Mouse (Mus musculus) kidney, postnatal 4 days (tissue): ENCODE results near the gene Tomm6.
"Not testable (repeated sequence)": the region's sequence is repeated elsewhere in the genome, so short reads cannot be mapped to it uniquely, and the experiment has no call there.

Experiments
- DNase-seq, 2 experiments: peaks; one replicate each; pipeline ENCODE4 v3.0.0; 2021; ENCODE audit warnings: mixed read lengths in 2 of 2

The Tomm6 gene

DNA sequence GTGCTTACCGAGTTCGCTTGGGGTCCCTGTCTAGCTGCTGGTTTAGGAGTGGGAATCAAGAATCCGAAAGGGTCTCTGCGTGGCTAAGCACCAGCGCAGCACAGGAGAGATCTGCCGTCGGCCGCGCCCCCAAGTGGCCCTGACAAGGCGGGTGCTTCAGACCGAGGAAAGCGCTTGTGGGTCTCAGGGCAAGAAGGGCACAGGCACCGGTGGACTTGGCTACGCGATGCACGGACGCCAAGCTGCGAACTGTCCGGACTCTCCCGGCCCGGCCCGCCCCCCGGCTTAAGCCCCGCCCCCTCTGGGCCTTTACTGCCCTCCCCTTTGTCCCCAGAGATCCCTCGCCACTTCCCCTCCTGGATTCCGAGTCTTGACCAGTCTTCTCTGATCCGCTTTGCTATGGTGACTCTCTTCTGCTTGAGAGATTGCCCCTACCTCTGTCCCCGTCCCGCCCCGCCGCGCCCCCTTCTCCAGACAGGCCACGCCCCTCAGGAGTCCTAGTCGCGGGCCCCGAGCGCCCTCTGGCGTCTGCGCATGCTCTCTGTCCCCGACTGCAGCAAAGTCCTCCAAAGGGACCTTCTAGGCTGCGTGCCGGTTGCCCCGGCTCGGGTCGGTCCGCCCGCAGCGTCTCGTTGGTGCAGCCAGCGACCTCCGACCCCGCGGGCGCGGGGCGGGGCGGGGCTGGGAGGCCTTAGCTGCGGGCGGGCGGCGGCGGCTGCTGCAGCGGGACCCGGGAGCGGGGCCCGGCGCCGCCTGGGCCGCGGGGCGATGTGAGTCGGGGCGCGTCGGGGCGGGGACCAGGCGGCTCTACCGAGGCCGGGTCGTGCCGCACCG, 6.5 kb upstream of the Tomm6 start, which contains the start of gene Prickle4:
Gene Prickle4 (minus strand): TSS at position 234 of the 834 bp plus-strand sequence.
- DNase-seq: peak; percentile 99

DNA sequence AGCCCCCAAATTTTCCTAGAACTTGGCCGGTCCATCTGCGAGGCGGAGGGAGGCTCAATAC, 6.1 kb upstream of the Tomm6 start, which contains the start of gene Gm21981:
Gene Gm21981 (minus strand): TSS at position 14 of the 61 bp plus-strand sequence.
- DNase-seq: no peak

DNA sequence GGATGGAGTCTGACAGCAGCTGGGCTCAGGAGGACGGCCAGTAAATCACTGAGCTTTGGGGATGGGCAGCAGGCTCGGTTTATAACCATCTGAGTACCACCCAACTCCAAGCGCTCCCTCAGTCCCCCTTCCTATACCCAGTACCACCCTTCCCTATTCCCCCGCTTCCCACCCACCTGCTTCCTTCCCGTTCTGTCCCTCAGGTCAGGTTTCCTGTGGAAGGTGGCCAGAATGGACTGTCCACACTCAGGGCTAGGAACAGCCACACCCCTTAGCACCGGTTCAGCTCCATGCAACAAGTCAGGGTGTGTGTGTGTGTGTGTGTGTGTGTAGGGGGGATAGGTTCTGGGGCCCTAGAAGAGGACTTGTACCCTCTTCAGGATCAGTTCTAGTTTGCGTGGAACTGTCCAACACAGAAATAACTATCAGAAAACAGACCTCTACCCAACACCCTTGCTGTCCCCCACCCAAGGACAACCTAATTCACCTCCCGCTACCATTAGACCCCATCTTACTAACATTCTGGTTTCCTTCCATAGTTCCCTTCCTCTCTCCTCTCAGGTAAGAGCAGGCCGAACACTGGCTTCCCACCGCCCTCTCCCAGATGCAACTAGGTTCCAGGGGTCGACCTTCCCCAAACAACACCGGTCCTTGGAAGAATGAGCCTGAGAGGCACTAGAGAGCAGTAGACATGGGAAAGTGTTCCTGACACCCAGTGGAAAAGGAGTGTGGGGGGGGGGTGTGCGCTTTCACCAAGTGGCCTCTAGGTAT, 5.7 kb upstream of the Tomm6 start:
- DNase-seq: peak; percentile 33 to 37

DNA sequence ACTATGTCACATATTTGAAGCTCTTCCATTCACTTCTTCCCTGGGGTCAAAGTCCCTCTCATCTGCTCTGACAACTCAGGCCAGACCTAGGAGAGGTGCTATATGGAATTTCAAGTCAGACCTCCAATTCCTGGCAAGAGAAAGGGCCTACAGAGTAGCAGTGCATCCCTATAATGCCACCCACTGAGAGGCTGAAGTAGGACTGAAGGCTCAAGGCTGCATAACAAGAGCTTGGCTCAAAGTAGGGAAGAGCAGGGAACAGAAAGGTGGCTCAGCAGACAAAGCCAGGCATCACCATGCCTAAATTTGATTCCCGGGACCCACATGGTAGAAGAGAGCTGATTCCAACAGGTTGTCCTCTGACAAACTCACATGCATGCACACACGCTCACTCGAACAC, 3.5 kb upstream of the Tomm6 start:
- DNase-seq: no peak

DNA sequence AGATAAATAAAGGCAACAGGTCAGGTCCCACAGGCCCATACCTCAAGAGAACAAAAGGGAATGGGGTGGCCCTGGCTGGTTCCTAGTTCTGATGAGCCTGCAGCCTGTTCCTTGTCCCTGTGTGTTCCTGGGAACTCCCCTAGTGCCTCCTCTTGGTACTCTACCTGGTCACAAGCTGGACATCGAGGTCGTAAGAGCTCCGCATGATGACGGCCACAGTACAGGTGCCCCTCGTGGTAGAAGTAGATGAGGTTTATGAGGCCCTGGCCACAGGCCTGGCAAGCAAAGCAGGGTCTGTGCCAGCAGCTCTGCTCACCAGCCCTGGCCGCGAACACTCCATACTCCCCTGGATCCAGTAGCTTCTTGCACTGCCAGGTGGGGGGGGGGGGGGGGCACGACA, 1.7 kb upstream of the Tomm6 start:
- no peak for DNase-seq

DNA sequence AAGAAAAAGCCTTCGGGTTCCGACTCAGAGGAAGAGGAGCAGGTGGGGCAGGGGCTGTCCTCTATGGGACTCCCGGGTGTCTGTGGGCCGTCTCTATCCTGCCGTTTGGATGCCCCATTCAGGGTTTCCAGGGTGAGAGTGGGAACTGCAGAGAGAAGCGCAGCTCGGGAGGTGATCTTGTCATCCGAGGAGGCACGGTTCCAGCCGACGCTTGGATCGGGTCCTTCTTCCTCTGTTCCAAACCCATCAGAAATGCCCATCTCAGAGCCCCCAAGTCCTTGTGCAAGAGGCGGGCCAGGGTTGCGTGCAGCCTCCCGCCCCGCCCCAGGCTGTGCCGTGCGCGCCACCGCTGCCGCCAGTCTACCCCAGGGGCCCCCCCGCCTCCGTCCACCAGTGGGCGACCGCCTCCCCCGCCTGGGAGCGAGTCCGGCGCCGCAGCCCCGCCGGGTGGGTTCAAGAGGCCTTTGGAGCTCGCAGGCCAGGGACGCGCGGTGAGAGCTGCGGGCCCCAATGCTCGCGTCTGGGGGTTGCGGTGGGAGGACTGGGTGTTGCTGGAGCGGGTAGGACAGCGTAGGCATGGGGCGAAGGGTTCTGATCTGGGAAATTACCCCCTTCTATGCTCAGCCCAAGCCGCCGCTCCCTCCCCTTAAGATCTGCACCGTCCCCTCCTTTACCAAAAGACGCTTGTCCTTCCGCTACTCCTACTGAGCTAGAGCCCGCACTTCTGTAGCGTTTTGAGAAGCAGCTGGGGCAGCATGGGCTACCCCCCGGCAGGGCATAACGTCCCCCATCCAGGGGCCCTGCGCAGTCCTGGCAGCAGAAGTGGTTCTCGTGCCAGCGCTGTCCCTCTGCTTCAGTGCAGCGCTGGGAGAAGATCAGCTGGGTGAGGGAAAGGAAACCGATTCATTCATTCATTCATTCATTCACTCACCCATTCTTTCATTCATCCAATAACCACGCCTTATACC, 706 bp upstream of the Tomm6 start, which contains the start of gene Frs3:
Gene Frs3 (plus strand): TSS at position 423 of the 968 bp plus-strand sequence.
- peak; percentile 84 to 90 for DNase-seq

DNA sequence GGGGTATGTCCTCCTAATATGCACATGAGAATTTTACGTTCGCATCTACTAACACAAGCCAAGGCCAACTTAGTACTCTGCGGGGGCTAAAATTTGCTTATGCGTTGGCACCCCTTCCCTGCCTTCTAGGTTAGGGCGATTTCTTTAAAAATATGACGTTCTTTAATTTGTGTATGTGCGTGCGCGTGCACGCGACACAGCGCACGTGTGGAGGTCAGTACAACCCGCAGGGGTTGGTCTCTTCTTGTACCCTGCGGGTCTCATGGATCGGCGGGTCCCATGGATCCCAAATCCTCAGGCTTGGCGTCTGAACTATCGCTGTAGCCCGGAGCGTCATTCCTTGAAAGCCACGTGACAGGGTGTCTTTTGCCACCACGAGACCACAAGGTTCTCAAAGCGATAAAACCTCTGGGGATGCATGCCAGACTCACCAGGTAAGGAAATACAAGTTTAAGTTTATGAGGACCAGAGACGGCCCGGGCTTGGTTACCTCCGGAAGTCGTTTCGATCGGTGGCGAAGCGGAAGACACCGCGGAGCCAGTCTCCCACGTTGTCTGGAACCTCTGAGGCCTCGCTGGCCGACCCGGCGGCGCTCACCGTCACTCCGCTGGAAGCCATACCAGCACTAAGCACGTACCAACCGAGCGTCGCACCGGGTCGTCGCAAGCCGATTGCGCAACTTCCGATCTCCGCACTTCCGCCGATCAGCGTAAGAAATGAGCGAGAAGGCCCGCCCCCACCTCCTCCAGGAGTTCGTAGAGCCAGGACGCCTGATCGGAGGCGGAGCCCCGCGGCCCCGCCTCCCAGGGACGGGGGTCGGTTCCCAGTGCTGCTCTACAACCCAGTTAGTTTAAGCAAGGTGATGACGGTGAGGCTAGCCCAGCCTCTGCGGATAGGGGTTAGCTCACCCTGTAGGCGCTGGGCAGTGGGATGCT, 510 bp downstream of the Tomm6 start:
- peak; percentile 97 to 98 for DNase-seq

DNA sequence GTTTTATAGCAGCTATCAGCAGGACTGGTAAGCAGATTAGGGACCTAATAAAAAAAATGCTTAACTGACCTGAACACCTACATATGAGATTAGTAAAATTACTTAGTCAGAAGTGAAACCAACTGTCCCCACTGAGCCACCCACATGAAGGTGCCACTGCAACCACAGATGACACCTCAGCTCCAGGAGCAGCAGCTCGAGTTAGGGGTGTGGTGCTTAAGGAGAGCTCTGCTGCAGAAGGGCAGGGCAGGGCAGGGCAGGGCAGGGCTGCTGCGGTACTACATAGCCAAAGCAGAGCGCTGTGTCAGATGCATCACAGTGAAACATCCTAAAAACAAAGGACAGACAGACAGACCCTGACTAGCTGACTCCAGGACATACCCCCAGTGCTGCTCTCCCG, 5.3 kb downstream of the Tomm6 start:
- DNase-seq: no peak

DNA sequence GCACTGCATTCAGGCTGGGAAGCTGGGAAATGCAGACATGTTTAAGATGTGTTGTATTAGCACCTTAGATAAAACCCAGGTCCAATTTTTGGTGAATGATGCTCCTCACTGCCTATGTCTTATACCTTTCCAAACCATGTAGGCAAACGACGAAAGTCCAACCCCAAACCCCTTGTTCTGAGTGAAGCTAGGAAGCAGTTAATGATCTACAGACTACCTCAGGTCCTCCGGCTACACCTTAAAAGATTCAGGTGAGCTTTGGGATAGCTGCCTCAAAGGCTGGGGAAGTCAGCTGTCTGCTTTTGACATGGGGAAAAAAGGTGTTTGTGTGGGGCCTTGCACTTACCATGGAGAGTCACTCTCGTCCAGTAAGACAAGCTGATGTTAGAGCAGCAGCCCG, 9.5 kb downstream of the Tomm6 start:
- no peak for DNase-seq

DNA sequence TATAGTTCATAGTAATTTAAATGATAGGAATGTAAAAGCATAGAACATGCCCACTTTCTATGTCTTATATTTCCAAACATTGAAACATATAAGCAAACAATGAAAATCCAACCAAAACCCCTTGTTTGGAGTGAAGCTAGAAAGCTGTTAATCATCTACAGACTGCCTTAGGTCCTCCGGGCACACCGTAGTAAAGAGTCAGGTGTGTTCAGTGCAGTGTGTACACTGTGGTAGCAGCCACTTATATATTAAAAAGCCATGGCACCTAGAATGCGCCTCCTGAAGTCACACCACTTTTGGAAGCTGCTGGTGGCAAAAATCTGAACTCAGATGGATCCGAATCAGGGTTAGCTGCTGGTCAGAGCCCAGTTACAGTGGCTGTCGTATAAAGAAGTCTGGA, 9.9 kb downstream of the Tomm6 start:
- DNase-seq: no peak

DNA sequence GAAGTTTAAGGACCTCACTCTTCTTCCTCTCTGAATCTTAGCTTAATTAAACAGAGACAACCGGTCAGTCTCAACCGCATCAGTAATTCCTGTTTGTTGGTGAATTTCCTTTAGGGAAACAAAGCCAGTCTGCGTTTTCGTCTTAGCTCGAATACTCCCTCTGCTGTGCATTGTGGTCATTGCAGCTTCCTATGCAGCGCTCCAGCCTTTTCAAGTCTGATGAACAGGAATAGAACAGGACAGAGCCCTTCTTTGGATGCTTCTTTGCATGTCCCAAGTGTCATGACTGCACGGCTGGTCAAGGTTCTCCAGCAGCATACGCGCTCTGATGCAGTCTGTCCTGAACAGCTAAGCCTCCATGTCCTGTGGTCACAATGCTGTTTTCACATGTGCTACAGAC, 11.6 kb downstream of the Tomm6 start:
- peak; percentile 86 for DNase-seq

DNA sequence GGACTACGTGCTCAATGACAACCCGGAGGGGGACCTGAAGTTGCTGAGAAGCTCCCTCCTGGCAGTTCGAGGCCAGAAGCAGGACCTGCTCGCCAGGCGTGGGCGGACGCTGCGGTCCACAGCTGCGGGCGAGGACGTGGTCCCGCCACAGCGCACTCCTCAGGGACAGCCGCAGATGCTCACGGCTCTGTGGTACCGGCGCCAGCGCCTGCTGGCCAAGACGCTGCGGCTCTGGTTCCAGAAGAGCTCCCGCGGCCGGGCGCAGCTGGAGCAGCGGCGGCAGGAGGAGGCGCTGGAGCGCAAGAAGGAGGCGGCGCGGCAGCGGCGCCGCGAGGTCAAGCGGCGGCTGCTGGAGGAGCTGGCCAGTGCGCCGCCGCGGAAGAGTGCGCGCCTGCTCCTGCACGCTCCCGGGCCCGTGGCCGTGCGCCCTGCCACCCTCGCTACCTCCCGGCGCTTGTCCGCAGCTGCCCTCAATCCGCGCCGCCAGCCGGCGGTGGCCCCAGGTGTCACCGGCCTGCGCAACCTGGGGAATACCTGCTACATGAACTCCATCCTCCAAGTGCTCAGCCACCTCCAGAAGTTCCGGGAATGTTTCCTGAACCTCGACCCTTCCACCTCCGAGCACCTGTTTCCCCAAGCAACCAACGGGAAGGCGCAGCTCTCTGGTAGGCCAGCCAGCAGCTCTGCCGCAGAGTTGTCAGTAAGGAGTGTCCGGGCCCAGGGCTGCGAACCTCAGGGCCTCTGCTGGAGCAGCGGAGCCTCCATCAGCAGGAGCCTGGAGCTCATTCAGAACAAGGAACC, 15.7 kb downstream of the Tomm6 start:
- peak; percentile 79 to 88 for DNase-seq

DNA sequence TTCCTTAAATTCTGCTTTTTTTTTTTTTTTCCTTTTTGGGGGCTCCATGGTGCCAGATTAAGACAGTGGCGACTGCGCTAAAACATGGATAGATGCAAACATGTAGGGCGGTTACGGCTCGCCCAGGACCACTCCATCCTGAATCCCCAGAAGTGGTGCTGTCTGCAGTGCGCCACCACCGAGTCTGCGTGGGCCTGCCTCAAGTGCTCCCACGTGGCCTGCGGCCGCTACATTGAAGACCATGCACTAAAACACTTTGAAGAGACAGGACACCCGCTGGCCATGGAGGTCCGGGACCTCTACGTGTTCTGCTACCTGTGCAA, 16.2 kb downstream of the Tomm6 start:
- no peak for DNase-seq

DNA sequence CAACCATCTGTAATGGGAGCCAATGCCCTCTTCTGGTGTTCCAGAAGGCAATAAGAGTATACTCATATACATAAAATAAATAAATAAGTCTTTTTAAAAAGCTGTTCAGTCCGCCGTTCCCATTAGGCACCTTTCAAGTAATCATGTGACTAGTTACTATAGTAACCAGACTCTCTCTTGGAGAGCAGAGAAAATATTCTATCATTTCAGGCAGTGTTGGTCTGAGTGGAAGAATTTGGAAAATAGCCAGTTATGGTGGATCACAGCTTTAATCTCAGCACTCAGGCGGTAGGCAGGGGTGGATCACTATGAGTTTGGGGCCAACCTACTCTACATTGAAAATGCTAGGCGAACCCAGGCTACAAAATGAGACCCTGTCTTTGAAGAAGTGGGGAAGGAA, 19.0 kb downstream of the Tomm6 start:
- DNase-seq: no peak

DNA sequence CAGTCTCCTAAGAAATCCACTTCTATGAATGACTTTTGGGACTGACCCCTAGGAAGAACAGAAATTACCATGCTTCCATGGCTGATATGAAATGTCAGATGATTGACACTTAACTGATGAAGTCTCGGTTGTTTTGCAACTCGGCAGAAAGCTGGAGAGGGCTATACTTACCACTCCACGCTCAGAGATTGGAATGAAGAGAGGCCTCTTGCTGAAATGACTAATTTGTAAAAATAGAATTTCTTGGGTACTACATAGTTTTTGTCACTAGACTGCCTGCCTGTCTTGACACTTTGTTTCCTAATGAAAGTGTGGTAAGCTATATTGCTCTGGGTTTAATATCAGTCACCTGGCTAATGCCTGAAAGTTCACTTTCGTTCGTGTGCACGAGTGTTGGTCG, 23.7 kb downstream of the Tomm6 start:
- no peak for DNase-seq

DNA sequence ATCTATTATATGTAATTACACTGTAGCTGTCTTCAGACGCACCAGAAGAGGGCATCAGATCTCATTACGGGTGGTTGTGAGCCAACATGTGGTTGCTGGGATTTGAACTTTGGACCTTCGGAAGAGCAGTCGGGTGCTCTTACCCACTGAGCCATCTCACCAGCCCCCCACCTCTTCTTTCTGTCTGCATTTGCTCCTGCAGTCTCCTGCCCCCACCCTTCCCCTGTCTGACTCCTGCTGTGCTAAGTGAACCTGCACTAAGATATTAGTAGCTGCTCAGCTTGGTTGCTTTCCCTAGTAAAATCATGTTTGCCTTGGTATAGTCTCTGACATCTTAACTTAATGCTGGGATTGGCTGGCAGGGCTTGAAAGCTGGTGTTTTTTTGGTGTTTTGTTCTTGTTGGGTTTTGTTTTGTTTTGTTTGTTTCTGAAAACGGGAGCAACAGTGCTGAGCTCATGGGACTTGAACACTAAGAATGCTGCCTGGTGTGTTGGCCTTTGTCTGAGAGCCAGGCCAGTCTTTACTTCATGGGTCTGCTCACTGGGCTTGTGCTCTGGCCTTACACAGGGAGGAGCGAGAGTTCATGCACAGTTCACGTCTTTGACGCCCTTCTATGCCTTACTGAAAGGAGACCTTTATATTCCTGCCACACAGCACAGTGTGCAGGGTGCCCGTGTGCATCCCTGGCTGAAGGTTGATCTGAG, 25.0 kb downstream of the Tomm6 start:
- DNase-seq: no peak

DNA sequence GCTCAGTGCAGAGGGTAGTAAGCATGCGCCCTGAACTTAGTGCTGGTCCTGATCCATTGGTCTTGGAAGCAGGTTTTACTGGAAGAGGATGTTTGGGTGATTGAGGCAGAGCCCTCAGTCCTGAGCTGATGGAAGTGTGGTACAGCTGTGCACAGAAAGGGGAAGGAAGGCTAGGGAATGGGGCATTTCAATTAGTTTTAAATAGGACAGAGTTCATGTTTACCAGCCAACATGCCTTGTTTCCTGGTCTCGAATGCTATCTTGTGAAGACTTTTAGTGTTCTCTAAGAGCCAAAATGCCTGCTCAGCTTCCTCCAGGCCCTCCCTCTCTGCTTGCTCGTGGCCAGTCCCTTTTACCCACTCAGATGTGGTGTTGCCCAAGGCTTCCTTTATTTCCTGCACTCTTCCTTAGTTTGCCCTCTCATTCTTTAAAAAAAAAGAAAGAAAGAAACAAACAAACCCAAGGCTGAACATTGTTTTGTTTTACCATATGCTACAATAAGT, 29.4 kb downstream of the Tomm6 start:
- DNase-seq: no peak

DNA sequence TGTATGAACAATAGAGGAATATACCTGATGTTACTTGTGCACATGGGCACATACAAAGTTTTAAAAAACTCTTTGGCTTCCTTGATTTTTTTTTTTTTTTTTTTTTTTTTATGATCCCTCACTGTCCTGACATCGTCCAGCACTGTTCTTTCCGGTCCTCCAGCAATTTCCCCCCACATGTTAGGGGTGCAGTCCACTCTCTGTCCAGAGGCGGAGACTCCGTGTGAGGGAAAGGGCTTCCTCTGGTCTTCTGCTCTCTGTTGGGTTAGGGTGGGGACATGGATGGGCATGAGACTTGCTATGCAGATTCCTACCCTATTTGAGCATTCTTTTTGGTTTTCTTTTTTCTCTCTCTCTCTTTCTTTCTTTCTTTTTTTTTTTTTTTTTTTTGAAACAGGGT, 30.3 kb downstream of the Tomm6 start:
- DNase-seq: no peak

DNA sequence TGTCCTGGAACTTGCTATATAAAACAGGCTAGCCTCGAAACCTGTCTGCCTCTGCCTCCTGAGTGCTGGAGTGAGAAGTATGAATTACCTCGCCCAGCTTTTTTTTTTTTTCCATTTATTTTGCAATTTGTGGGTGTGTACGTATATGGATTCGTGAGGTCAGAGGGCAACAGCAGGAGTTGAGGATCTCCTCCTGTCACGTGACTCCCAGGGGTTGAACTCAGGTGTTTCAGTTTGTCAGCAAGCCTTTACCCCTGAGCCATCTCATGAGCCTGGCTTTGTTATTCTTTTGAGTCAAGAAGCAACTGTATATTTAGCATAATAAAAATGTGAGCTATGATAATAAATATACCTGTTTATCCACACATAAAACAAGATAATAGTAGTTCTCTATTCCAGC, 32.5 kb downstream of the Tomm6 start:
- DNase-seq: no peak

DNA sequence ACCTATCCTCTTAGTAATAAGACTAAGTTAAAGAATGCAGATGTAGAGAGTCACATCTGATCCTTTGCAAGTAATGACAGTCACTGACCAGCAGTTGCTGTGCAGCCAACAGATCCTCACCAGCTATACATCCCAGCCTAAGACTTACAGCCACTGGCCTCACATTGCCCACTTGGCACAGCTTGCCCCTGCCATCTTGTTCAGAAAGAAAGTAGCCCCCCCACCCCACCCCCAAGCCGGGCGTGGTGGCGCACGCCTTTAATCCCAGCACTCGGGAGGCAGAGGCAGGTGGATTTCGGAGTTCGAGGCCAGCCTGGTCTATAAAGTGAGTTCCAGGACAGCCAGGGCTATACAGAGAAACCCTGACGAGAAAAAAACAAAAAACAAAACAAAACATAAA, 33.8 kb downstream of the Tomm6 start:
- not testable (repeated sequence) for DNase-seq

DNA sequence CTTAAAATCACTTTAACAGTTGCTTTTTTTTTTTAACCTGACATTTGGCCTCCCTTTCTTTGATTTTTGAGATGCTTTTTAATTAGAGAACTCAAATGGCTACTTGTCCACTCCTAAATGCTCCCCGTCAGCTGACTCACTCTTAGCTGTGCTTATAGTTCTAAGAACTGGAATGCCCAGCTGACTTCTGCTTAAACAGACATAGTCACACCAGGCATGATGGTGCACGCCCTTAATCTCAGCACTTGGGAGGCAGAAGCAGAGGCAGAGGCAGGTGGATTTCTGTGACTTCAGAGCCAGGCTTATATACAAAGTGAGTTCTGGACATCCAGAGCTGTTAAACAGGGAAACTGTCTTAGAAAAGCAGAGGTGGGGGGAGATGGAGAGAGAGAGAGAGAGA, 36.2 kb downstream of the Tomm6 start:
- DNase-seq: no peak
